Mouse (Mus musculus) gastrocnemius, postnatal 10 days (tissue): ENCODE results near the gene Apoc4. TPM values are rescaled to one million over a fixed set of nuclear protein-coding genes. Genes with fewer than 3 reads are reported as not detected.

Experiments used
- DNase-seq: peaks from one replicate; pipeline ENCODE4 v3.0.0; 2021; ENCODE audit warnings: mixed read lengths
- total RNA-seq, 2 experiments: library from RNA; stranded (reverse); gene quantifications; 2 replicates each; pipeline ENCODE4 v1.2.3; 2021

Gene Apoc4
- total RNA-seq, 2 experiments from 2014 or later: 0.54 TPM; not detected in 1

GRCm38 (mm10) chr7:19628536-19629360, 52.5 kb downstream of the Apoc4 start:
- DNase-seq: peak; percentile 94

- DNase-seq: no peak
Observed at GRCm38 (mm10) chr7:19628192-19628535, 53.1 kb downstream of the Apoc4 start.

Other genes with a start within 250 kb of the Apoc4 start
- 10 to 100 TPM; 12.2 to 16.4 TPM for gene Mark4, start 222.7 kb downstream of the Apoc4 start, total RNA-seq
- gene Exoc3l2, start 218.1 kb downstream of the Apoc4 start, total RNA-seq: under 1 TPM; 0.59 to 0.86 TPM
- 1 to 10 TPM; 2.2 to 2.4 TPM for gene Bloc1s3, start 173.1 kb downstream of the Apoc4 start, total RNA-seq
- 10 to 100 TPM; 24.6 to 26.5 TPM for gene Trappc6a, start 173.1 kb downstream of the Apoc4 start, total RNA-seq
- gene Nkpd1, start 163.6 kb downstream of the Apoc4 start, total RNA-seq: not detected
- gene Ppp1r37, start 118.4 kb downstream of the Apoc4 start, total RNA-seq: 10 to 100 TPM; 38.7 to 41.1 TPM
- under 1 TPM; 0.21 to 0.23 TPM for gene Zfp296, start 104.2 kb downstream of the Apoc4 start, total RNA-seq
- gene Gemin7, start 103.9 kb downstream of the Apoc4 start, total RNA-seq: 10 to 100 TPM; 52.0 to 59.8 TPM
- 10 to 100 TPM; 15.2 to 23.2 TPM for gene Clasrp, start 77.0 kb downstream of the Apoc4 start, total RNA-seq
- 1 to 10 TPM; 7.3 to 9.0 TPM for gene Relb, start 52.0 kb downstream of the Apoc4 start, total RNA-seq
- gene Clptm1, start 16.4 kb downstream of the Apoc4 start, total RNA-seq: 10 to 100 TPM; 45.7 to 48.2 TPM
- gene Apoc2, start 3.5 kb downstream of the Apoc4 start, total RNA-seq: under 1 TPM in 1 of 2 experiments, not detected in 1; 0.61 TPM
- gene Gm44805, start 56 bp downstream of the Apoc4 start, total RNA-seq: not detected
- gene Apoc1, start 11.2 kb upstream of the Apoc4 start, total RNA-seq: 1 to 10 TPM in 1 of 2 experiments, not detected in 1; 4.1 TPM
- gene Apoe, start 17.7 kb upstream of the Apoc4 start, total RNA-seq: 100 to 1,000 TPM; 100 to 116 TPM
- 10 to 100 TPM; 59.3 to 63.3 TPM for gene Tomm40, start 34.0 kb upstream of the Apoc4 start, total RNA-seq
- 10 to 100 TPM; 13.3 to 14.6 TPM for gene Nectin2, start 69.0 kb upstream of the Apoc4 start, total RNA-seq
- gene Bcam, start 89.5 kb upstream of the Apoc4 start, total RNA-seq: 10 to 100 TPM; 60.3 to 68.9 TPM
- gene Cblc, start 115.3 kb upstream of the Apoc4 start, total RNA-seq: under 1 TPM; 0.38 to 0.59 TPM
- 1 to 10 TPM; 1.8 to 7.0 TPM for gene Bcl3, start 141.3 kb upstream of the Apoc4 start, total RNA-seq
- not detected for gene Gm19345, start 170.5 kb upstream of the Apoc4 start, total RNA-seq
- gene Ceacam16, start 179.8 kb upstream of the Apoc4 start, total RNA-seq: not detected
- not detected for gene Ceacam19, start 206.5 kb upstream of the Apoc4 start, total RNA-seq
- gene Pvr, start 239.7 kb upstream of the Apoc4 start, total RNA-seq: 10 to 100 TPM; 10.7 to 15.3 TPM